In the genomic region with DNA sequence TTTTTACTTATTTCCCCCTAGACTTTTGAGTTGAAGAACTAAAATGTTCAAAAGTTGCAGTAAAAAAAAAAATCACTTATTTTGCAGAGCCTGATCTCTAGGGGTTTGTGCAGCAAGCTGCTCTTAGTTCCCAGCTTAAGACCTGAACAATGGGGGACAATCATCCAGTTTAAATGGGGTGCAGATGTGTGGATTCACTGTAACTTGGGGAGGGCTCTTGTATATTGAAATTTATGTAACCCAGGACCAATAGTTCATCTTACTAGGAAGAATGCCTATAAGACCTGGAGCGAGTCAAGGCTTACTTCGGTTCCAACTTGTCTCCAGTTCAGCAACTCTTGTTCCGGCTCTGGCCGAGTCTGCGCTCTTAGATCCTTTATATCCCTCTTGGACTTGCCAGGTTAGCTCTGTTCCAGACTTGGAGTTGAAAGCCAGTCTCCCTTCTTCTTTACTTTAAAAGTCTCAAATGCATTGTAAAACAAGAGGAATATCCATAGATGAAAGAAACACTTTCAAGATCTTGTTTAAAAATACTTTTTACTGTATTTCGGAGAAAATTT, we compare ENCODE assay signal across 25 mouse cellular contexts.
DNase-seq lines count a peak whose midpoint lies in the region; ATAC-seq and TF ChIP-seq lines count a peak whose summit lies in the region.
"Had no signal": no experiment of that assay in that cellular context is flagged by ENCODE, and none has a peak within 500 bp of the region (broad histone marks: within the 10 kb centered on the region; RNA-seq: fewer than 3 reads in every experiment).

No protein-coding gene starts in this region.

- no peaks in the 10 kb centered on the region for H3K27me3 ChIP-seq in embryonic facial prominence, embryonic 14.5 days (replicated peaks; ENCODE audit: control insufficient read depth, insufficient read depth, low read length)
- no peaks in the 10 kb centered on the region for H3K27me3 ChIP-seq in embryonic facial prominence, embryonic 10.5 days (replicated peaks; ENCODE audit: low read depth, poor library complexity, severe bottlenecking)
- no peaks in the 10 kb centered on the region for H3K27me3 ChIP-seq in embryonic facial prominence, embryonic 15.5 days
- no peaks in the 10 kb centered on the region for H3K27me3 ChIP-seq in limb, embryonic 14.5 days (ENCODE audit: control insufficient read depth, insufficient read depth, low read length)
- no peaks in the 10 kb centered on the region for H3K27me3 ChIP-seq in liver, embryonic 12.5 days (replicated peaks)
- H3K27me3 ChIP-seq: CH12.LX; embryonic facial prominence, embryonic 13.5 days; forebrain, embryonic 13.5 days; forebrain, embryonic 15.5 days; Patski had no signal

- WGBS in embryonic facial prominence, embryonic 14.5 days = 72% methylated on average over 6 of the region's 6 CpGs
- 92% methylated on average over 6 of the region's 6 CpGs for WGBS in embryonic facial prominence, embryonic 10.5 days
- WGBS in embryonic facial prominence, embryonic 15.5 days = 72% methylated on average over 6 of the region's 6 CpGs
- WGBS in limb, embryonic 14.5 days = 52% methylated on average over 6 of the region's 6 CpGs
- WGBS in liver, embryonic 12.5 days (ENCODE audit: insufficient replicate concordance) = 82% methylated on average over 6 of the region's 6 CpGs

- TF ChIP-seq POLR2A in limb, embryonic 14.5 days (IDR thresholded peaks at IDR 0.05; ENCODE audit: borderline replicate concordance, extremely low read depth, insufficient read depth, insufficient read length) = no peak

- peaks cover 5% of the 10 kb centered on the region; the same call in 1 of the 2 replicates for H3K4me1 ChIP-seq in embryonic facial prominence, embryonic 14.5 days (ENCODE audit: control insufficient read depth, insufficient read depth, low read length)
- H3K4me1 ChIP-seq in embryonic facial prominence, embryonic 10.5 days = peaks cover 6% of the 10 kb centered on the region; the same call in 1 of the 2 replicates
- 0 out of 2 replicates have a peak, but pooled peaks cover 6% of the 10 kb centered on the region for H3K4me1 ChIP-seq in embryonic facial prominence, embryonic 15.5 days
- H3K4me1 ChIP-seq in limb, embryonic 14.5 days (ENCODE audit: control insufficient read depth, insufficient read depth, low read length) = peaks cover 8% of the 10 kb centered on the region
- H3K4me1 ChIP-seq in liver, embryonic 12.5 days = no peaks in the 10 kb centered on the region
- H3K4me1 ChIP-seq: forebrain, embryonic 13.5 days; forebrain, embryonic 15.5 days had no signal

- H3K9ac ChIP-seq in embryonic facial prominence, embryonic 14.5 days (ENCODE audit: low read depth, low read length) = no peak overlapping the region
- no peak overlapping the region for H3K9ac ChIP-seq in embryonic facial prominence, embryonic 15.5 days
- H3K9ac ChIP-seq in limb, embryonic 14.5 days (ENCODE audit: low read depth, low read length, severe bottlenecking) = no peak overlapping the region
- no peak overlapping the region for H3K9ac ChIP-seq in liver, embryonic 12.5 days
- H3K9ac ChIP-seq: embryonic facial prominence, embryonic 13.5 days; forebrain, embryonic 13.5 days; forebrain, embryonic 15.5 days; forebrain, postnatal 0 days had no signal

- no peak overlapping the region for H3K4me2 ChIP-seq in embryonic facial prominence, embryonic 14.5 days (ENCODE audit: low read depth, low read length)
- H3K4me2 ChIP-seq in embryonic facial prominence, embryonic 15.5 days (replicated peaks) = no peak overlapping the region
- H3K4me2 ChIP-seq in limb, embryonic 14.5 days (replicated peaks; ENCODE audit: low read depth, low read length, severe bottlenecking) = no peak overlapping the region
- H3K4me2 ChIP-seq in liver, embryonic 12.5 days = no peak overlapping the region
- H3K4me2 ChIP-seq: embryonic facial prominence, embryonic 13.5 days; forebrain, embryonic 13.5 days; forebrain, embryonic 15.5 days had no signal

- no peaks in the 10 kb centered on the region for H3K9me3 ChIP-seq in embryonic facial prominence, embryonic 14.5 days (ENCODE audit: control insufficient read depth, low read length)
- H3K9me3 ChIP-seq in embryonic facial prominence, embryonic 10.5 days = no peaks in the 10 kb centered on the region
- no peaks in the 10 kb centered on the region for H3K9me3 ChIP-seq in embryonic facial prominence, embryonic 15.5 days (replicated peaks)
- H3K9me3 ChIP-seq in limb, embryonic 14.5 days (ENCODE audit: control insufficient read depth, low read length) = no peaks in the 10 kb centered on the region
- H3K9me3 ChIP-seq in liver, embryonic 12.5 days (replicated peaks) = no peaks in the 10 kb centered on the region
- H3K9me3 ChIP-seq: embryonic facial prominence, embryonic 13.5 days; forebrain, embryonic 13.5 days; forebrain, embryonic 15.5 days; G1E had no signal

- no peaks in the 10 kb centered on the region for H3K36me3 ChIP-seq in embryonic facial prominence, embryonic 14.5 days (ENCODE audit: control insufficient read depth, insufficient read depth, low read length)
- H3K36me3 ChIP-seq in embryonic facial prominence, embryonic 10.5 days (replicated peaks) = no peaks in the 10 kb centered on the region
- no peaks in the 10 kb centered on the region for H3K36me3 ChIP-seq in embryonic facial prominence, embryonic 15.5 days
- H3K36me3 ChIP-seq in limb, embryonic 14.5 days (ENCODE audit: control insufficient read depth, insufficient read depth, low read length) = no peaks in the 10 kb centered on the region
- H3K36me3 ChIP-seq in liver, embryonic 12.5 days = no peaks in the 10 kb centered on the region
- H3K36me3 ChIP-seq: embryonic facial prominence, embryonic 13.5 days; forebrain, embryonic 15.5 days; G1E had no signal

- no peak overlapping the region for H3K4me3 ChIP-seq in embryonic facial prominence, embryonic 14.5 days (ENCODE audit: low read depth, low read length)
- no peak overlapping the region for H3K4me3 ChIP-seq in embryonic facial prominence, embryonic 10.5 days
- H3K4me3 ChIP-seq in embryonic facial prominence, embryonic 15.5 days (replicated peaks) = no peak overlapping the region
- H3K4me3 ChIP-seq in limb, embryonic 14.5 days (replicated peaks; ENCODE audit: low read length) = no peak overlapping the region
- no peak overlapping the region for H3K4me3 ChIP-seq in liver, embryonic 12.5 days
- H3K4me3 ChIP-seq: embryonic facial prominence, embryonic 13.5 days; erythroblast, embryonic 14.5 days; forebrain, embryonic 13.5 days; forebrain, embryonic 15.5 days had no signal

- DNase-seq in embryonic facial prominence, embryonic 14.5 days (ENCODE audit: low spot score) = peak; percentile 34
- no peak for DNase-seq in embryonic facial prominence, embryonic 10.5 days (ENCODE audit: low spot score)
- peak; percentile 69 for DNase-seq in limb, embryonic 14.5 days (ENCODE audit: low spot score)
- no peak for DNase-seq in layer of hippocampus, adult 8-10 months (ENCODE audit: low spot score in 2 of 2)
- DNase-seq: adrenal gland, adult 8-10 months; adrenal gland, postnatal 14 days; adrenal gland, postnatal 36 days; B cell, adult 2 months; cerebellum, adult 11-12 months; cerebellum, adult 2 months; cerebellum, adult 9-10 months; cerebellum, postnatal 10 days; cerebellum, postnatal 25 days; forebrain, postnatal 0 days had no signal

- H3K27ac ChIP-seq in embryonic facial prominence, embryonic 14.5 days (replicated peaks; ENCODE audit: low read depth, low read length) = no peak overlapping the region
- H3K27ac ChIP-seq in embryonic facial prominence, embryonic 10.5 days (replicated peaks) = no peak overlapping the region
- H3K27ac ChIP-seq in embryonic facial prominence, embryonic 15.5 days (replicated peaks) = 0 out of 2 replicates have a peak overlapping the region, but pooled peaks have one; percentile 2
- no peak overlapping the region for H3K27ac ChIP-seq in limb, embryonic 14.5 days (replicated peaks; ENCODE audit: low read depth, low read length)
- H3K27ac ChIP-seq in liver, embryonic 12.5 days = no peak overlapping the region
- H3K27ac ChIP-seq: embryonic facial prominence, embryonic 13.5 days; forebrain, embryonic 13.5 days; forebrain, embryonic 15.5 days had no signal

- ATAC-seq in embryonic facial prominence, embryonic 14.5 days (ENCODE audit: low read depth) = no peak
- no peak for ATAC-seq in embryonic facial prominence, embryonic 15.5 days (ENCODE audit: insufficient number of reproducible peaks, low FRiP score, low TSS enrichment, low read depth)
- ATAC-seq in limb, embryonic 14.5 days (ENCODE audit: low FRiP score, low read depth) = peak; percentile 82; the same call in 1 of the 2 replicates
- ATAC-seq in liver, embryonic 12.5 days = no peak
- ATAC-seq: activated CD4-positive, CD25-positive, alpha-beta regulatory T cell, adult 4 months; CD4-positive, CD25-positive, alpha-beta regulatory T cell, adult 4 months; forebrain, embryonic 13.5 days; forebrain, embryonic 15.5 days; forebrain, postnatal 0 days had no signal

Comparison
In these comparisons a context has a peak if more than half of its experiments do, and no peak if none do; other contexts are left out.
1. DNase-seq: peak in embryonic facial prominence, embryonic 14.5 days (single experiment) and limb, embryonic 14.5 days (single experiment); none in embryonic facial prominence, embryonic 10.5 days (single experiment) and layer of hippocampus, adult 8-10 months (0 of 2).